Mouse (Mus musculus): ENCODE measurements at regions not wholly inside any gene's neighbourhood (a gene's known extent, or its start where the extent isn't known, plus 50 kb on each side); places are given as distances from the start of the nearest gene placed in this dataset.

- Histone ChIP-seq H3K9ac (ENCODE audit: low read depth, low read length, severe bottlenecking) (no peak overlapping the region), H3K27me3 (ENCODE audit: control insufficient read depth, insufficient read depth, low read length) (no peaks in the 10 kb centered on the region), H3K4me3 (replicated peaks; ENCODE audit: low read length) (no peak overlapping the region), H3K4me2 (replicated peaks; ENCODE audit: low read depth, low read length, severe bottlenecking) (no peak overlapping the region), H3K4me1 (ENCODE audit: control insufficient read depth, insufficient read depth, low read length) (no peaks in the 10 kb centered on the region), H3K9me3 (ENCODE audit: control insufficient read depth, low read length) (no peaks in the 10 kb centered on the region), H3K27ac (replicated peaks; ENCODE audit: low read depth, low read length) (no peak overlapping the region), H3K36me3 (ENCODE audit: control insufficient read depth, insufficient read depth, low read length) (no peaks in the 10 kb centered on the region)
- WGBS, result 72% methylated on average over 1 of the region's 1 CpGs
- TF ChIP-seq POLR2A (IDR thresholded peaks at IDR 0.05; ENCODE audit: borderline replicate concordance, extremely low read depth, insufficient read depth, insufficient read length), result no peak
- no peak for ATAC-seq (ENCODE audit: low FRiP score, low read depth)
- no peak for DNase-seq (ENCODE audit: low spot score)
These were observed 127.1 kb upstream of the Impad1 start for GRCm38 (mm10) chr4:4920256-4920655.

GRCm38 (mm10) chr4:4875257-4875656 lies 82.1 kb upstream of the Impad1 start:
- H3K36me3 ChIP-seq (ENCODE audit: control insufficient read depth, insufficient read depth, low read length), result no peaks in the 10 kb centered on the region
- peak; percentile 76 for DNase-seq (ENCODE audit: low spot score)
- no peak for ATAC-seq (ENCODE audit: low FRiP score, low read depth)
- no peaks in the 10 kb centered on the region for H3K4me1 ChIP-seq (ENCODE audit: control insufficient read depth, insufficient read depth, low read length)
- no peaks in the 10 kb centered on the region for H3K9me3 ChIP-seq (ENCODE audit: control insufficient read depth, low read length)
- no peak overlapping the region for H3K4me2 ChIP-seq (replicated peaks; ENCODE audit: low read depth, low read length, severe bottlenecking)
- H3K27ac ChIP-seq (replicated peaks; ENCODE audit: low read depth, low read length), result no peak overlapping the region
- H3K4me3 ChIP-seq (replicated peaks; ENCODE audit: low read length), result no peak overlapping the region
- no peak overlapping the region for H3K9ac ChIP-seq (ENCODE audit: low read depth, low read length, severe bottlenecking)
- no peaks in the 10 kb centered on the region for H3K27me3 ChIP-seq (ENCODE audit: control insufficient read depth, insufficient read depth, low read length)
- no peak for TF ChIP-seq POLR2A (IDR thresholded peaks at IDR 0.05; ENCODE audit: borderline replicate concordance, extremely low read depth, insufficient read depth, insufficient read length)

DNA sequence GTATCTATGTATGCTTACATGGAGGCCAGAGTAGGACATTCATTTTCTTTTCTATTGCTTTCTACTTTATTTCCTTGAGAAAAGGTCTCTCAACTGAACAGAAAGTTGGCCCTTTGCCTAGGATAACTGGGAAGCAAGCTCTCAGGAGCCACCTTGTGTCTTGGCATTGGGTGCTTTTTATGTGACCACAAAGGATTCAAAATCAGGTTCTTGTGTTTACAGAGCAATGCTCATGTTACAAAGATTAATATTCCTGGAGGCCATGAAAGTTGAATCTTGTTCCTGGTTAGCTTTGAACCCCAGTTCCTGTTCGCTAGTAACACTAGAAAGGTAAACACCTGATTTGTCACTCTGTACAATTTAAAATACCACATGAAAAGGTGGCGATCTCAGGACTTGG lies 65.2 kb upstream of the Impad1 start:
- WGBS, result 72% methylated on average over 2 of the region's 2 CpGs
- ATAC-seq (ENCODE audit: low FRiP score, low read depth) (no peak), DNase-seq (ENCODE audit: low spot score) (no peak)
- Histone ChIP-seq H3K4me1 (ENCODE audit: control insufficient read depth, insufficient read depth, low read length) (no peaks in the 10 kb centered on the region), H3K9ac (ENCODE audit: low read depth, low read length, severe bottlenecking) (no peak overlapping the region), H3K9me3 (ENCODE audit: control insufficient read depth, low read length) (no peaks in the 10 kb centered on the region), H3K4me3 (replicated peaks; ENCODE audit: low read length) (no peak overlapping the region), H3K4me2 (replicated peaks; ENCODE audit: low read depth, low read length, severe bottlenecking) (no peak overlapping the region), H3K27ac (replicated peaks; ENCODE audit: low read depth, low read length) (no peak overlapping the region), H3K27me3 (ENCODE audit: control insufficient read depth, insufficient read depth, low read length) (no peaks in the 10 kb centered on the region), H3K36me3 (ENCODE audit: control insufficient read depth, insufficient read depth, low read length) (no peaks in the 10 kb centered on the region)
- no peak for TF ChIP-seq POLR2A (IDR thresholded peaks at IDR 0.05; ENCODE audit: borderline replicate concordance, extremely low read depth, insufficient read depth, insufficient read length)

Data from limb, embryonic 14.5 days (tissue).